Mouse (Mus musculus) liver, postnatal 0 days (tissue): ENCODE data around the gene Cyp2d22.

ENCODE experiments used
- CTCF ChIP-seq: sonication (generic); IDR thresholded peaks from 2 replicates; pipeline ENCODE4 v1.5.1; 2016; ENCODE audit warnings: antibody characterized with exemption, low read depth
- EP300 ChIP-seq: IDR thresholded peaks from 2 replicates; pipeline ENCODE4 v1.6.1; 2016; ENCODE audit warnings: antibody characterized with exemption, low read depth, mild to moderate bottlenecking

DNA sequence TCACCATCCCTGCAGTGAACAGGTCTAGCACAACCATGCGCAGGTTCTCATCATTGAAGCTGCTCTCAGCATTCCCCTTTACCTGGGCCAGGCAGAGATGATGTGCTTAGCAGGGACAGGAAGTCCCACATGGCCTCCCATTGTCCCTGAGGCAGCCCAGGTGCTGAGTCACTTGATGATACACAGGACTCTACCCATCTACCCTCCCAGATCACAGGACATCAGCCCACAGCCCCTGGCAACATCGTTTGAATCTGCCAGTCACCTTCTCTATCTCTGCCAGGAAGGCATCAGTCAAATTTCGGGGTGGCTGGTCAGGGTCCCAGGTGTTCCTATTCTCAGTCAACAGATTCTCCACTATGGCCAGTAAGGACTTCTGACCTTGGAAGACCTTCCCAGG, 24.1 kb upstream of the Cyp2d22 start:
- TF ChIP-seq CTCF (no peak), EP300 (no peak)
